Mouse (Mus musculus) heart, embryonic 11.5 days (tissue): ENCODE results near the gene Sgcd. TPM values are rescaled to one million over a fixed set of nuclear protein-coding genes. Genes with fewer than 3 reads are reported as not detected.

Source experiments
- ATAC-seq: fragments of 200-750 bp; cut with Nextera tagmentation; replicated peaks from 2 replicates; pipeline ENCODE4 v1.8.0; 2017; ENCODE audit warnings: moderate library complexity; ENCODE audit not compliant: insufficient number of reproducible peaks, low FRiP score, low TSS enrichment
- H3K27ac ChIP-seq: fragments of 300-500 bp; sonication (generic); 2 replicates; pipeline ENCODE4 v1.5.1; 2014; ENCODE audit warnings: mild to moderate bottlenecking, low read depth, low read length
- H3K27me3 ChIP-seq: fragments of 300-500 bp; sonication (generic); 2 replicates; pipeline ENCODE4 v1.6.1; 2014; ENCODE audit warnings: mild to moderate bottlenecking, low read length, mixed read lengths; ENCODE audit not compliant: control insufficient read depth, insufficient read depth
- H3K36me3 ChIP-seq: fragments of 300-500 bp; sonication (generic); 2 replicates; pipeline ENCODE4 v1.6.1; 2014; ENCODE audit warnings: mild to moderate bottlenecking, low read length, moderate library complexity, mixed read lengths; ENCODE audit not compliant: control insufficient read depth, insufficient read depth
- H3K4me1 ChIP-seq: fragments of 300-500 bp; sonication (generic); 2 replicates; pipeline ENCODE4 v1.6.1; 2014; ENCODE audit warnings: low read length; ENCODE audit not compliant: control insufficient read depth, insufficient read depth
- H3K4me2 ChIP-seq: fragments of 300-500 bp; sonication (generic); 2 replicates; pipeline ENCODE4 v1.6.1; 2014; ENCODE audit warnings: mild to moderate bottlenecking, moderate library complexity
- H3K4me3 ChIP-seq: fragments of 300-500 bp; sonication (generic); 2 replicates; pipeline ENCODE4 v1.5.1; 2014; ENCODE audit warnings: low read depth, low read length
- H3K9ac ChIP-seq: fragments of 300-500 bp; sonication (generic); 2 replicates; pipeline ENCODE4 v1.6.1; 2014; ENCODE audit warnings: mild to moderate bottlenecking, low read depth, low read length, moderate library complexity
- H3K9me3 ChIP-seq: fragments of 300-500 bp; sonication (generic); replicated peaks from 2 replicates; pipeline ENCODE4 v1.6.1; 2016; ENCODE audit warnings: low read length; ENCODE audit not compliant: control insufficient read depth
- WGBS: fragments of 180-500 bp; shearing (Covaris S2); extraction: QIAGEN DNeasy Blood & Tissue Kit; methylation state at CpG from one replicate; pipeline ENCODE4 v1.1.7; 2014; ENCODE audit not compliant: insufficient replicate concordance; 5-methylcytosine and 5-hydroxymethylcytosine counted together
- polyA plus RNA-seq: library from polyadenylated mRNA; unstranded; fragments of >200 nt; fragmentation: Nextera tagmentation; extraction: Ambion mirVana; gene quantifications from 2 replicates; pipeline ENCODE4 v1.2.1, GENCODE M21; 2014

The Sgcd gene
- polyA plus RNA-seq, 1 experiment from 2014 or later = 5.3 TPM

- Histone ChIP-seq H3K36me3 (no peaks in the 10 kb centered on the region), H3K4me2 (no peak overlapping the region), H3K9ac (no peak overlapping the region), H3K4me1 (no peaks in the 10 kb centered on the region), H3K4me3 (no peak overlapping the region), H3K9me3 (no peaks in the 10 kb centered on the region), H3K27me3 (no peaks in the 10 kb centered on the region), H3K27ac (no peak overlapping the region)
- no peak for ATAC-seq
These were observed 599.4 kb downstream of the Sgcd start for GRCm38 (mm10) chr11:47389327-47389726.

GRCm38 (mm10) chr11:47387726-47388125 lies 601.0 kb downstream of the Sgcd start:
- ATAC-seq = no peak
- no peaks in the 10 kb centered on the region for H3K9me3 ChIP-seq
- WGBS = 61% methylated on average over 3 of the region's 3 CpGs

GRCm38 (mm10) chr11:47386136-47386535 lies 602.6 kb downstream of the Sgcd start:
- ATAC-seq = no peak
- Histone ChIP-seq H3K9ac (no peak overlapping the region), H3K4me3 (no peak overlapping the region), H3K4me2 (no peak overlapping the region), H3K4me1 (no peaks in the 10 kb centered on the region), H3K36me3 (no peaks in the 10 kb centered on the region), H3K9me3 (no peaks in the 10 kb centered on the region), H3K27me3 (no peaks in the 10 kb centered on the region), H3K27ac (no peak overlapping the region)

More at GRCm38 (mm10) chr11:47387726-47388125, 601.0 kb downstream of the Sgcd start:
- Histone ChIP-seq H3K4me1 (no peaks in the 10 kb centered on the region), H3K4me3 (no peak overlapping the region), H3K27ac (no peak overlapping the region), H3K4me2 (no peak overlapping the region), H3K27me3 (no peaks in the 10 kb centered on the region), H3K9ac (no peak overlapping the region), H3K36me3 (no peaks in the 10 kb centered on the region)

- ATAC-seq = no peak
- Histone ChIP-seq H3K27ac (peak overlapping the region; percentile 95), H3K4me2 (peak overlapping the region; percentile 77), H3K4me3 (peak overlapping the region; percentile 49), H3K9me3 (no peaks in the 10 kb centered on the region), H3K4me1 (peaks cover 8% of the 10 kb centered on the region), H3K36me3 (no peaks in the 10 kb centered on the region), H3K9ac (peak overlapping the region; percentile 82), H3K27me3 (no peaks in the 10 kb centered on the region)
- 33% methylated on average over 4 of the region's 4 CpGs for WGBS
These were observed 609.2 kb downstream of the Sgcd start for GRCm38 (mm10) chr11:47379630-47379958.

GRCm38 (mm10) chr11:47378843-47379629 lies 609.7 kb downstream of the Sgcd start:
- Histone ChIP-seq H3K4me2 (peak overlapping the region; percentile 77), H3K4me1 (peaks cover 8% of the 10 kb centered on the region), H3K4me3 (peak overlapping the region; percentile 49), H3K27me3 (no peaks in the 10 kb centered on the region), H3K9me3 (no peaks in the 10 kb centered on the region), H3K27ac (peak overlapping the region; percentile 95), H3K36me3 (no peaks in the 10 kb centered on the region), H3K9ac (peak overlapping the region; percentile 82)
- 4% methylated on average over 25 of the region's 25 CpGs for WGBS
- peak; percentile 86 for ATAC-seq

- H3K36me3 ChIP-seq = no peaks in the 10 kb centered on the region
- H3K4me2 ChIP-seq = peak overlapping the region; percentile 52
- peak overlapping the region; percentile 77 for H3K27ac ChIP-seq
- no peak for ATAC-seq
- peaks cover 8% of the 10 kb centered on the region for H3K4me1 ChIP-seq
- WGBS = 34% methylated on average over 6 of the region's 6 CpGs
- no peaks in the 10 kb centered on the region for H3K9me3 ChIP-seq
- H3K27me3 ChIP-seq = no peaks in the 10 kb centered on the region
- H3K4me3 ChIP-seq = no peak overlapping the region
- no peak overlapping the region for H3K9ac ChIP-seq
These were observed 611.3 kb downstream of the Sgcd start for GRCm38 (mm10) chr11:47377421-47377820.

- H3K36me3 ChIP-seq = no peaks in the 10 kb centered on the region
- H3K27me3 ChIP-seq = no peaks in the 10 kb centered on the region
- no peaks in the 10 kb centered on the region for H3K9me3 ChIP-seq
- peak overlapping the region; percentile 77 for H3K27ac ChIP-seq
- peak overlapping the region; percentile 52 for H3K4me2 ChIP-seq
- no peak for ATAC-seq
- no peak overlapping the region for H3K4me3 ChIP-seq
- no peak overlapping the region for H3K9ac ChIP-seq
- 33% methylated on average over 1 of the region's 1 CpGs for WGBS
- peaks cover 10% of the 10 kb centered on the region for H3K4me1 ChIP-seq
These were observed 611.9 kb downstream of the Sgcd start for GRCm38 (mm10) chr11:47376915-47377314.

- H3K4me3 ChIP-seq = no peak overlapping the region
- no peak overlapping the region for H3K4me2 ChIP-seq
- 49% methylated on average over 2 of the region's 2 CpGs for WGBS
- H3K4me1 ChIP-seq = 0 out of 2 replicates have a peak, but pooled peaks cover 3% of the 10 kb centered on the region
- no peaks in the 10 kb centered on the region for H3K36me3 ChIP-seq
- no peak for ATAC-seq
- no peaks in the 10 kb centered on the region for H3K27me3 ChIP-seq
- H3K9ac ChIP-seq = no peak overlapping the region
- H3K27ac ChIP-seq = no peak overlapping the region; the same call in 1 of the 2 replicates
- H3K9me3 ChIP-seq = no peaks in the 10 kb centered on the region
These were observed 617.2 kb downstream of the Sgcd start for GRCm38 (mm10) chr11:47371616-47372015.

- Histone ChIP-seq H3K36me3 (no peaks in the 10 kb centered on the region), H3K27me3 (no peaks in the 10 kb centered on the region), H3K4me2 (no peak overlapping the region), H3K27ac (no peak overlapping the region), H3K9me3 (no peaks in the 10 kb centered on the region), H3K9ac (no peak overlapping the region), H3K4me1 (no peaks in the 10 kb centered on the region), H3K4me3 (no peak overlapping the region)
- WGBS = 56% methylated on average over 2 of the region's 2 CpGs
- ATAC-seq = no peak
These were observed 637.2 kb downstream of the Sgcd start for GRCm38 (mm10) chr11:47351585-47351984.
